Mouse (Mus musculus): ENCODE results near the gene Pip5kl1.

- no peak for TF ChIP-seq CTCF (IDR thresholded peaks at IDR 0.05; ENCODE audit: borderline replicate concordance, insufficient read depth, low read length)
- no peak for TF ChIP-seq POLR2A (IDR thresholded peaks at IDR 0.05; ENCODE audit: low read depth, low read length)
Observed at GRCm38 (mm10) chr2:32581450-32582095, 7.0 kb downstream of the Pip5kl1 start.

Data from embryonic fibroblast, embryonic 13.5 days (primary cell).